Mouse (Mus musculus): ENCODE data around the gene Prmt9. TPM values are rescaled to one million over a fixed set of nuclear protein-coding genes. Genes with fewer than 3 reads are reported as not detected.

The Prmt9 gene
- polyA plus RNA-seq, 1 experiment from 2014 or later, result 21.7 TPM

GRCm38 (mm10) chr8:77511750-77512493, 37.3 kb upstream of the Prmt9 start:
- no peak overlapping the region for H3K27ac ChIP-seq (ENCODE audit: low read length)
- H3K9me3 ChIP-seq (ENCODE audit: control insufficient read depth, low read depth, low read length), result no peaks in the 10 kb centered on the region
- no peak for ATAC-seq (ENCODE audit: insufficient number of reproducible peaks, insufficient read depth, low FRiP score, low read depth)
- H3K27me3 ChIP-seq (ENCODE audit: control insufficient read depth, insufficient read depth, low read length), result no peaks in the 10 kb centered on the region
- no peak overlapping the region for H3K4me3 ChIP-seq (ENCODE audit: low read depth, low read length)
- H3K9ac ChIP-seq (replicated peaks; ENCODE audit: low read depth, low read length), result no peak overlapping the region
- H3K4me1 ChIP-seq (ENCODE audit: control insufficient read depth, insufficient read depth, low read length), result peaks cover 24% of the 10 kb centered on the region; the same call in 1 of the 2 replicates
- H3K36me3 ChIP-seq (ENCODE audit: control insufficient read depth, insufficient read depth, low read length), result no peaks in the 10 kb centered on the region
- no peak overlapping the region for H3K4me2 ChIP-seq (replicated peaks; ENCODE audit: low read depth, low read length)
- WGBS, result 68% methylated on average over 13 of the region's 13 CpGs

GRCm38 (mm10) chr8:77515201-77515600, 34.0 kb upstream of the Prmt9 start:
- WGBS, result 91% methylated on average over 8 of the region's 8 CpGs
- Histone ChIP-seq H3K9ac (replicated peaks; ENCODE audit: low read depth, low read length) (no peak overlapping the region), H3K4me2 (replicated peaks; ENCODE audit: low read depth, low read length) (no peak overlapping the region; the same call in 1 of the 2 replicates), H3K27me3 (ENCODE audit: control insufficient read depth, insufficient read depth, low read length) (no peaks in the 10 kb centered on the region), H3K36me3 (ENCODE audit: control insufficient read depth, insufficient read depth, low read length) (no peaks in the 10 kb centered on the region), H3K9me3 (ENCODE audit: control insufficient read depth, low read depth, low read length) (no peaks in the 10 kb centered on the region), H3K4me3 (ENCODE audit: low read depth, low read length) (no peak overlapping the region), H3K4me1 (ENCODE audit: control insufficient read depth, insufficient read depth, low read length) (peaks cover 28% of the 10 kb centered on the region; the same call in 1 of the 2 replicates), H3K27ac (ENCODE audit: low read length) (no peak overlapping the region)
- no peak for ATAC-seq (ENCODE audit: insufficient number of reproducible peaks, insufficient read depth, low FRiP score, low read depth)

GRCm38 (mm10) chr8:77515786-77516185, 33.4 kb upstream of the Prmt9 start:
- H3K27ac ChIP-seq (ENCODE audit: low read length), result no peak overlapping the region
- H3K9me3 ChIP-seq (ENCODE audit: control insufficient read depth, low read depth, low read length), result no peaks in the 10 kb centered on the region
- no peak for ATAC-seq (ENCODE audit: insufficient number of reproducible peaks, insufficient read depth, low FRiP score, low read depth)
- WGBS, result 66% methylated on average over 8 of the region's 8 CpGs
- H3K36me3 ChIP-seq (ENCODE audit: control insufficient read depth, insufficient read depth, low read length), result no peaks in the 10 kb centered on the region
- H3K4me3 ChIP-seq (ENCODE audit: low read depth, low read length), result peak overlapping the region; percentile 65
- H3K9ac ChIP-seq (replicated peaks; ENCODE audit: low read depth, low read length), result no peak overlapping the region
- peak overlapping the region; percentile 76 for H3K4me2 ChIP-seq (replicated peaks; ENCODE audit: low read depth, low read length)
- no peaks in the 10 kb centered on the region for H3K27me3 ChIP-seq (ENCODE audit: control insufficient read depth, insufficient read depth, low read length)
- peaks cover 24% of the 10 kb centered on the region; the same call in 1 of the 2 replicates for H3K4me1 ChIP-seq (ENCODE audit: control insufficient read depth, insufficient read depth, low read length)

GRCm38 (mm10) chr8:77516845-77517244, 32.4 kb upstream of the Prmt9 start:
- H3K4me1 ChIP-seq (ENCODE audit: control insufficient read depth, insufficient read depth, low read length), result peaks cover 24% of the 10 kb centered on the region; the same call in 1 of the 2 replicates
- peak overlapping the region; percentile 76 for H3K4me2 ChIP-seq (replicated peaks; ENCODE audit: low read depth, low read length)
- 4% methylated on average over 10 of the region's 10 CpGs for WGBS
- H3K36me3 ChIP-seq (ENCODE audit: control insufficient read depth, insufficient read depth, low read length), result no peaks in the 10 kb centered on the region
- H3K9ac ChIP-seq (replicated peaks; ENCODE audit: low read depth, low read length), result peak overlapping the region; percentile 80
- ATAC-seq (ENCODE audit: insufficient number of reproducible peaks, insufficient read depth, low FRiP score, low read depth), result no peak
- H3K27ac ChIP-seq (ENCODE audit: low read length), result peak overlapping the region; percentile 77
- H3K4me3 ChIP-seq (ENCODE audit: low read depth, low read length), result peak overlapping the region; percentile 65
- no peaks in the 10 kb centered on the region for H3K9me3 ChIP-seq (ENCODE audit: control insufficient read depth, low read depth, low read length)
- H3K27me3 ChIP-seq (ENCODE audit: control insufficient read depth, insufficient read depth, low read length), result no peaks in the 10 kb centered on the region

- peak; percentile 94 for ATAC-seq (ENCODE audit: insufficient number of reproducible peaks, insufficient read depth, low FRiP score, low read depth)
- no peaks in the 10 kb centered on the region for H3K9me3 ChIP-seq (ENCODE audit: control insufficient read depth, low read depth, low read length)
- peaks cover 24% of the 10 kb centered on the region; the same call in 1 of the 2 replicates for H3K4me1 ChIP-seq (ENCODE audit: control insufficient read depth, insufficient read depth, low read length)
- H3K27me3 ChIP-seq (ENCODE audit: control insufficient read depth, insufficient read depth, low read length), result no peaks in the 10 kb centered on the region
- peak within 1 kb of the TSS; percentile 76 for H3K4me2 ChIP-seq (replicated peaks; ENCODE audit: low read depth, low read length)
- no peaks in the 10 kb centered on the region for H3K36me3 ChIP-seq (ENCODE audit: control insufficient read depth, insufficient read depth, low read length)
- H3K27ac ChIP-seq (ENCODE audit: low read length), result peak within 1 kb of the TSS; percentile 77
- peak within 1 kb of the TSS; percentile 80 for H3K9ac ChIP-seq (replicated peaks; ENCODE audit: low read depth, low read length)
- WGBS, result under 1% methylated on average over 68 of the region's 95 CpGs
- peak within 1 kb of the TSS; percentile 65 for H3K4me3 ChIP-seq (ENCODE audit: low read depth, low read length)
Observed at GRCm38 (mm10) chr8:77517301-77518200, 31.6 kb upstream of the Prmt9 start, which contains the start of gene Arhgap10. Arhgap10 (minus strand) TSS chr8:77517953.

- 4% methylated on average over 33 of the region's 33 CpGs for WGBS
- Histone ChIP-seq H3K36me3 (ENCODE audit: control insufficient read depth, insufficient read depth, low read length) (no peaks in the 10 kb centered on the region), H3K27ac (ENCODE audit: low read length) (peak overlapping the region; percentile 71), H3K4me3 (ENCODE audit: low read depth, low read length) (peak overlapping the region; percentile 65), H3K9me3 (ENCODE audit: control insufficient read depth, low read depth, low read length) (no peaks in the 10 kb centered on the region), H3K4me2 (replicated peaks; ENCODE audit: low read depth, low read length) (peak overlapping the region; percentile 76), H3K27me3 (ENCODE audit: control insufficient read depth, insufficient read depth, low read length) (no peaks in the 10 kb centered on the region), H3K4me1 (ENCODE audit: control insufficient read depth, insufficient read depth, low read length) (peaks cover 19% of the 10 kb centered on the region; the same call in 1 of the 2 replicates), H3K9ac (replicated peaks; ENCODE audit: low read depth, low read length) (peak overlapping the region; percentile 48)
- peak; percentile 35 for ATAC-seq (ENCODE audit: insufficient number of reproducible peaks, insufficient read depth, low FRiP score, low read depth)
Observed at GRCm38 (mm10) chr8:77518201-77519115, 30.7 kb upstream of the Prmt9 start.

GRCm38 (mm10) chr8:77520601-77521000, 28.6 kb upstream of the Prmt9 start:
- Histone ChIP-seq H3K9me3 (ENCODE audit: control insufficient read depth, low read depth, low read length) (no peaks in the 10 kb centered on the region), H3K4me3 (ENCODE audit: low read depth, low read length) (no peak overlapping the region), H3K27ac (ENCODE audit: low read length) (no peak overlapping the region), H3K4me1 (ENCODE audit: control insufficient read depth, insufficient read depth, low read length) (peaks cover 10% of the 10 kb centered on the region; the same call in 1 of the 2 replicates), H3K36me3 (ENCODE audit: control insufficient read depth, insufficient read depth, low read length) (no peaks in the 10 kb centered on the region), H3K27me3 (ENCODE audit: control insufficient read depth, insufficient read depth, low read length) (no peaks in the 10 kb centered on the region), H3K9ac (replicated peaks; ENCODE audit: low read depth, low read length) (no peak overlapping the region), H3K4me2 (replicated peaks; ENCODE audit: low read depth, low read length) (no peak overlapping the region)
- no peak for ATAC-seq (ENCODE audit: insufficient number of reproducible peaks, insufficient read depth, low FRiP score, low read depth)
- WGBS, result 90% methylated on average over 4 of the region's 4 CpGs
